Mouse (Mus musculus) cortical plate, adult 2 months (tissue): ENCODE data around the gene Ttpal.

Source experiments
- CTCF ChIP-seq: fragments of 200-500 bp; IDR thresholded peaks from 2 replicates; pipeline ENCODE4 v1.5.1; 2011; ENCODE audit warnings: mild to moderate bottlenecking, control low read depth, low read length; ENCODE audit not compliant: insufficient read depth; ENCODE audit errors: extremely low read depth
- POLR2A ChIP-seq: fragments of 200-500 bp; IDR thresholded peaks from 2 replicates; pipeline ENCODE4 v1.6.1; 2011; ENCODE audit warnings: mild to moderate bottlenecking, low read length, control low read depth; ENCODE audit not compliant: insufficient read depth; ENCODE audit errors: extremely low read depth

- TF ChIP-seq CTCF, result no peak
- no peak for TF ChIP-seq POLR2A
These were observed 24.1 kb upstream of the Ttpal start for GRCm38 (mm10) chr2:163577986-163578385.
